Mouse (Mus musculus): Measurements from ENCODE around the gene Dop1b. TPM values are rescaled to one million over a fixed set of nuclear protein-coding genes. Genes with fewer than 3 reads are reported as not detected.
A peak's percentile ranks its signal among the peaks of the same experiment; 100 is the strongest.

The Dop1b gene
- total RNA-seq, 2 experiments from 2014 or later: 90.1 to 93.3 TPM

DNA sequence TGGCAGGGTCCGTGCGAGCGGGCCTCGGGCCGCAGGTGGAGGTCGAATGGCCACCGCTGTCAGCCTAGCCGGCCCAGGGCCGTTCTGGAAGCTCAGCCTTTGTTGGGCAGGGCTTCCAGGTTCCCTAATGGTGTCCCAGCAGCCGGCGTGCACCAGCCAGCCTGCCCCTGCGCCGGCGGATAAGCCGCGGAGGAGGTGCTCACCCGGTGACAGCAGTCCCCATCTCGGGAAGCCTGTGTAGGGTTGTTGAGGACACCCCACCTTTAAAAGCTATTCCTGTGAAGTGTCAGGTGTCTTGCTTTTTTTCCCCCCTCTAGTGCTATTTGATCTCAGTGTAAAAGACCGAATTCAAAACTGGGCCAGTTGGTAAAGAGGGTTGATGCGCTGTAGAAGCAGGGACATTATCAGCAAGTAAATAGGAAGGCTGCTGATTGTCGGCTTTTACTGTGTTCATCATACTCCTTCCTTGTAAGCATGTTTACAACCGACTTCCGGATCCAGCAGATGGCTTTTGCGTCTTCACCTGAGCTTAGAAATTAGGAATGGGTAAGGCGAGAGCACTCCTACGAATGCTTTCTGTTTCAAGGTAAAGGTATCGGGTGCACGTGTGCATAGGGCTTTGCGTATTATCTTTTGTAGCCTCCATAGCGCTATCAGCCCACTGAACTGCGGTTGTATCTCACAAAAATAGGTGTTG, 633 bp downstream of the Dop1b start:
- no peak for DNase-seq (ENCODE audit: low spot score in 2 of 2)

GRCm38 (mm10) chr16:93712966-93713365, 1.3 kb downstream of the Dop1b start:
- DNase-seq (ENCODE audit: low spot score in 2 of 2): no peak

- no peak for DNase-seq (ENCODE audit: low spot score in 2 of 2)
These were observed 2.7 kb downstream of the Dop1b start for GRCm38 (mm10) chr16:93714426-93714825.

DNA sequence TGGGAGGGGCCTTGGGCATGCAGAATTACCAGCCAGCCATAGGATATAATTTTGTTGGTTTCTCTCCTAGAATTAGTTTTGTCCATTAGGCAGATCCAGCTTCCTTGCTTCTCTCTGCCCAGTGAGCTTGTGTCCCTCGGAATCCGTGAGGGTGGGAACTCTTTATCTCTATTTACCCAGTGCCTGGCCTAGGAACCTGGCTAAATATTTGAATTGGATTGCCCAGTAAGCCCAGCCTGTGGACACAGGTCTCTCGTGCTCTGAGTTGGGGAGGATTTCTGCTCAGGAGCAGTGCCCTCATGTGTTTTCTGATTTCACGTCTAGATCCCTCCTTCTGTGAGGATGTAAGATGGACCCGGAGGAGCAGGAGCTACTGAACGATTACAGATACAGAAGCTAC, 4.1 kb downstream of the Dop1b start:
- no peak for DNase-seq (ENCODE audit: low spot score in 2 of 2)

DNA sequence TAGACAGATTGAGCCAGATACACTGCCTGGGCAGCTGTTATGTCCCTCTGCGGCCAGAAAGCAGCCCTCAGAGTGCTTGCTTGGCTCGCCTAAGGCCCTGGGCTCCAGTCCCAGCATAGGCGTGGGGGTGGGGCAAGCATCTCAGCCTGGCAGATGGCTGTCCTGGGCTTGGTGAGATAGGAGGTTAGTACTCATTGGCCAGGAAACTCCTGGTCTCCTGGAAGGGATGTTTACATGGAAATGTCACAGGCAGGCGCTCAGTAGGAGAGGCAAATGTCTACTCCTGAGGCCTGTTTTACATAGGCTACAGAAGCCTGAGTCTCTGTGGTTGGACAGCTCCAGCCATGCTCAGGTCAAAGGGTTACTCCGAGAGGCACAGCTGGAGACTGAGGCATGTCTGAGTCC, 5.6 kb downstream of the Dop1b start:
- peak; percentile 74 to 81 for DNase-seq (ENCODE audit: low spot score in 2 of 2)

GRCm38 (mm10) chr16:93721771-93722170, 10.1 kb downstream of the Dop1b start:
- DNase-seq (ENCODE audit: low spot score in 2 of 2): no peak

DNA sequence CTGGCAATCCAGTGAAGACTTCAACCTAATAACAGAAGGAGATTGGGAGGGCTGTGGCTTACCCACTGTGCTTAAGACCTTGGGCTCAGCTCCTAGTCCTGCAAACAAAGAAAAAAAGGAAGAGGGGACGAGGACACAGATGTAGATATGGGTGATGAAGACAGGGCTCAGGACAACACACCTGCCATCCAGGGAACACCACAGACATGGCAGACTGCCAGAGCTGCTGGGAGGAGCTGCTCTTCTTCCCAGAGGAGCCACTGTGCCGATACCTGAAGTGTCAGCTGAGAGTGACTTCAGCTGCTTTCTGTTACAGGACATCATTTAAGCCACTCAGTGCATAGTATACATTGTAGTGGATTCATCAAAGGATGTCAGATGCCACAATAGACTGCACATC, 10.8 kb downstream of the Dop1b start:
- no peak for DNase-seq (ENCODE audit: low spot score in 2 of 2)

GRCm38 (mm10) chr16:93725417-93726144, 13.9 kb downstream of the Dop1b start:
- no peak for DNase-seq (ENCODE audit: low spot score in 2 of 2)

- DNase-seq (ENCODE audit: low spot score in 2 of 2): no peak
These were observed 14.5 kb downstream of the Dop1b start for GRCm38 (mm10) chr16:93726186-93726585.

DNA sequence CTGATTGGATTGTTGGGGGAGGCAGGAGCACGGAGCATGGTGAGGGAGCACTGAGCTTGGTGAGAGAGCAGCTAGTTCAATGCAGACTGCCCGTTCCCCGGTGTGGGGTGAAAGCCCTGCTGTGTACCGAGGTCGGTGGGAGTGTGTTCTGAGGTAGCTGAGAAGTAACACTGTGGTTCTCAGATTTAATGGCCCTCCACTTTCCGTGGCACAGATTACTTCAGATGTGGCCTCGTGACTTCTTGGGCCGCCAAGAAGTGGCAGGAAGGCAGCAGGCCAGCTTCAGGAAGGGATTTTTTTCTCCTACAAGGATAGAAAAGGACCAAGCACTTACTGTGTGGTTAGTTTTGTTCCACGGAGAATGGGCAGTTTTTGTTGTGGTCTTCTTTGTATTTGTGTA, 17.0 kb downstream of the Dop1b start:
- no peak for DNase-seq (ENCODE audit: low spot score in 2 of 2)

DNA sequence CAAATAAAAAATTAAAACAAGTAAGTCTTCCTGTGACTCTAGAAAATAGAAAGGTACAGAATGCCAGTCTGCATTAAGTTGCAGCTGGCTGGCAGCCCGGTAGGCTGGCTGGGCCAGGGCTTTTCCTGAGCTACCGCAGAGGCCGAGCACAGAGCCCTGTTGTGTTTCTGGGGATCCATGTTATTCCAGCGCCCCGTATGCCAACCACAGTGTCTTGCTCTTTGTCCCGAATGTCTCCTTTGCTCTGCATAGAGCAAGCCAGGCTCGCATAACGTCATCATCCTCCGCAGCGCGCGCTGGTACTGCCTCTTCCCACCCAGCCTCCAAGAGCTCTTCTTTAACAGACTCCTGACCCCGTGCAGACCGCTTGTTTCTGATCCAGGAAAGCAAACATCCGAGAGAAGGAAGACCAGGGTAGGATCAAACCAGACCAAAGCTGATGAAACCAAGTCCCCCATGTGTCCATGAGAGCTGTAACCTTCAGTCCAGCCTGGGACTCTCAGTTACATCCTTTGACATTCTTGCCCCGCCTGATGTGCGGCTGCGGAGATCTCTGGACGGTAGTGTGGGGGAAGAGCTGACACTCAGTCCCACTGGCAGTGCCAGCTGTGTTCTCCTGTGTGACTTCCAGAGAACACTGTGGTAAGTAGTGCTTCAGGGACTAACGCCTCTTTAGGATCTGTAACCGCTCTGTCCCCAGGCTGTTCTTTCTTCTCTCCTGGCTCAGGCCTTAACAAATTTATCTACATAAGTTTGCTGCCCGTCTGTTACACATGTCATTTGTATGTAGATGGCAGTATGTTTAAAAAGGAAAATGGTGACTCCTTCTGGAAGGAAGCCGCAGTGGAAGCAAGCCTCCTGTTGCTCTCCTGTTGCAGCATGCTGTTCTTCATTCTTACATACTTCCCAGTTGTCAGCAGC, 18.4 kb downstream of the Dop1b start:
- peak; percentile 42 to 60 for DNase-seq (ENCODE audit: low spot score in 2 of 2)

GRCm38 (mm10) chr16:93731310-93731709, 19.6 kb downstream of the Dop1b start:
- DNase-seq (ENCODE audit: low spot score in 2 of 2): no peak

DNA sequence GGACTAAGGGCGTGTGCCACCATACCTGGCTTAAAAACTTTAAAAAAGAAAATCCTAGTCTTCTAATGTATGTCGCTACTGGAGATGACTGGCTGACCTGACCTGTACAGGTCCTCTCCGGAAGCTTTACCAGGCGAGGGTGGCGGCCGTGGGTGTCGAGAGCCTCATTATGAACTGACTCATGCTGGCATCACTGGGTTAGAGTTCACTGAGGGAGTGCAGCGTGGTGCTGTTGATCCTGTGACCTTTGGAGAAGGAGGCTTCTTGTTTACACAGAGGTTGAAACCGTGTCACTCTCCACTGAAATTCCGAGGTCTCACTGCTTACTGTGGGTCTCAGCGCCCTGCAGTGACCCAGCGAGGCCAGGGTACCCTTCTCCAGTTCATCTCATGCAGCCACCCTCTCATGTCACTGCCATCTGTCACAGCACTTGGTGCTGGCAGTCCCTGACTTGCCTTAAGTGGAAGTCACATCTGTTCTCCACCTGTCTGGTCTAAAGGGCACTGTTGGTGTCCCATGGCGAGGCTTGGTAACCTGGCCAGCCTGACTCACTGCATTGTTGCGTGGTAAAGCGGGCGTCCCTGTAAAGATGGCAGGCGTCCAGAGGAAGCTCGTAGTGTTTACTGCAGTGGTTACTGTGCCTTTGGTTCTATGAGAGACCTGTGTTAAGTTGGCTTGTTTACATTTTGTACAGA, 21.3 kb downstream of the Dop1b start:
- no peak for DNase-seq (ENCODE audit: low spot score in 2 of 2)

DNA sequence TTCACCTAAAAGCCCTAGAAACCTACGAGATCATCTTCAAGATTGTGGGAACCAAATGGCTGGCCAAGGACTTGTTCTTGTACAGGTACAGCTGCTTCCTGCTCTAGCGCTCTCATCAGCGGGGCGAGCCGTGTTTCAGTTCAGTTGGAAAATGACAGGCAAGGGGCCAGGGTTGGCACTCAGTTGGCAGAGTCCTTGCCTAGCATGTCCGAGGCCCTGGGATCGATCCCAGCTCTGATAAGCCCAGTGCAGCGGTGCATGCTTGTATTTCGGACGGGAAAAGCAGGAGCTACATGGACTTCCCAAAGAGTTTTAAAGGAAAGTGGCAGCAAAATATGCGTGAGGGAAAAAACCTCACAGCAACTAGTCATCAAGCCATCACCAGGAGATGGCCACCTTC, 27.5 kb downstream of the Dop1b start:
- no peak for DNase-seq (ENCODE audit: low spot score in 2 of 2)

DNA sequence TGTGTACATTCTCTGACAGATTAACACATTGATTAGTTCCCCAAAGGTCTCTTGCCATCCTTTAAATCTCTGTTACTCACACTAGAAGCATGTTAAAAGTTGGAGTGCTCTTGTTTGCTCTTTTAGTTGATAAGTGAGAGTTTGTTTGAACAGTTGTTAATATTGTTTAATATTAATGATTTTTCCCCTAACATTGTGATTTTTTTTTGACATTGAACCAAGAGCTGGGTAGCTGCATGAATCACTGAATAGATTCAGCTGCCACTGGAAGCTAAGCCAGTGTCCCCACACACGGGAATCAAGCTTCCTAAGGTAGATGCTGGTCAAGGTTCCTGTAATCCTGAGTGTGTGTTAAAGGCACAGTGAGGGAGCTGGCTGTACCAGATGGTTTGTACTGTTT, 31.2 kb downstream of the Dop1b start:
- no peak for DNase-seq (ENCODE audit: low spot score in 2 of 2)

DNA sequence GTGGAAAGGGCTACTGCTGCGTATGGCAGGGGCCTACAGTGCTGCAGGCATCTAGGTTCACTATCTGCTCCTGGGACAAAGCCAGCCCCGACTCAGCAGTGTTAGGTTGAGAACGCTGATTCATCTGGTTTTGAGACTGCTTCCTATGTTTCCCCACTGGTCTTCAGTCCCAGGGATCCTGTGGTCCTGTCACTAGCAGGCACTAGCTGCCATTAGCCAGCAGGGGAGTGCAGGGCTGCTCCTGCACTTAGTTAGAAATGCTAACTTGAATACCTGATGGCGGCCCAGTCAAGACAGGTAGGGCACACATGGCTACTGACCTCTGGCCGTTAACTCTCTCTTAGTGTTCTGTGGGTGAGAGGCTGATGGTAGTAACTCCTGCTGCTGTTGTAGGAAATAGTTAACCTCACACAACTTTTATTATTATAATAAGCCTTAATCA, 32.4 kb downstream of the Dop1b start:
- DNase-seq (ENCODE audit: low spot score in 2 of 2): no peak

DNA sequence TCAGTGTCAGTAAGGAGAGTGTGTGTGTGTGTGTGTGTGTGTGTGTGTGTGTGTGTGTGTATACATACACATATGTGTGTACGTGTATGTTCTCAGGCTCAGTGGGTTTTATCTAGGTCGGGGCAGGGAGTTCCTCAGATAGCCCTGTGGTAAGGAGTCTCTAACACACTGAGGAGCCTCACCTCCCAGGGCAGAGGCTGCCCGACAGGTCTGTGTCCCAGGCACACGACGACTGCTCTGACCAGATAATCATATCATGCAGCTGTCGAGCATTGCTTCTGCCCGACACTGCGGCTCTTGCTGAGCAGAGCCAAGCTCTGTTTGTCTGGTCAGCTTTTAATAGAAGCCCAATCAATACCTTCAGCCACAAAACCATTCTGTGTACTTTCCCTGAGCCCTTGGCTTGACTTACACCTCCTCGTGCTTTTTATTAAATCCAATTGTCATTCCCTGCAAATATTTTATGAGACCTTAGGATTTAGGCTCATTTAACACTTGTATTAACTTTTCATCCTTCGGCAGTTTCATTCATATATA, 33.2 kb downstream of the Dop1b start:
- no peak for DNase-seq (ENCODE audit: low spot score in 2 of 2)

GRCm38 (mm10) chr16:93746397-93746796, 34.7 kb downstream of the Dop1b start:
- DNase-seq (ENCODE audit: low spot score in 2 of 2): no peak

DNA sequence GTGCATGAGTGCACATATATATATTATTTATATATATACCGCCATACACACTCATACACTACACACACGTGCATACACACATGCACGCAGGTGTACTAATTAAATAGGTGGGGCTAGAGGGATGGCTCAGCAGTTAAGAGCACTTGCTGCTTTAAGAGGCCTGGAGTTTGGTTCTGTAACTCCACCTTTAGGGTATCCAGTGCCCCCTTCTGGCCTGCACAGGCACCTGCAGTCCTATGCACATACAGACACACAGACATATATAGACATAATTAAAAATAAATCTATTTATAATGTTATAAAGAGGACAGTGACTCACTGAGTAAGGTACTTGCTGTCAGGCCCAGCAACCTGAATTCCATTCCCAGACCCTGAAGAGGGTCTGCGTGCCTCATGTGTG, 35.3 kb downstream of the Dop1b start:
- peak in 1 of 2 experiments; percentile 37 for DNase-seq (ENCODE audit: low spot score in 2 of 2)

- DNase-seq (ENCODE audit: low spot score in 2 of 2): no peak
These were observed 35.7 kb downstream of the Dop1b start for GRCm38 (mm10) chr16:93747421-93747820.

Measured in layer of hippocampus, postnatal 10 days (tissue).